Mouse (Mus musculus) brain, embryonic 18.5 days (tissue): ENCODE results near the gene Krtap3-1.

Experiments used
- DNase-seq: peaks from one replicate; pipeline ENCODE4 v3.0.0-alpha.2; 2012; ENCODE audit warnings: low read depth, low spot score

The Krtap3-1 gene

GRCm38 (mm10) chr11:99521288-99521860 lies 45.1 kb downstream of the Krtap3-1 start, which contains the start of gene Krt39:
TSS of gene Krt39 (minus strand) at chr11:99521338.
- no peak for DNase-seq
